7 mouse cellular contexts compared by ENCODE assay signal in genomic region chr6:122800640-122801300, GRCm38 (mm10). TPM values are rescaled to one million over a fixed set of nuclear protein-coding genes. Genes with fewer than 3 reads are reported as not detected.
DNase-seq lines count a peak whose midpoint lies in the region; ATAC-seq and TF ChIP-seq lines count a peak whose summit lies in the region.

No protein-coding gene starts in this region.

- no peaks in the 10 kb centered on the region for H3K4me1 ChIP-seq in lung, embryonic 14.5 days (ENCODE audit: insufficient read depth)
- no peaks in the 10 kb centered on the region for H3K4me1 ChIP-seq in embryonic facial prominence, embryonic 11.5 days (ENCODE audit: control insufficient read depth, insufficient read depth, low read length)
- H3K4me1 ChIP-seq in heart, postnatal 0 days (ENCODE audit: control insufficient read depth, insufficient read depth): peaks cover 10% of the 10 kb centered on the region; the same call in 1 of the 2 replicates

- H3K27ac ChIP-seq in lung, embryonic 14.5 days (ENCODE audit: low read depth): peak overlapping the region; percentile 31; the same call in 1 of the 2 replicates
- H3K27ac ChIP-seq in embryonic facial prominence, embryonic 11.5 days (replicated peaks; ENCODE audit: low read depth, low read length): no peak overlapping the region
- H3K27ac ChIP-seq in heart, postnatal 0 days (ENCODE audit: low read depth): peak overlapping the region; percentile 18

- no peaks in the 10 kb centered on the region for H3K27me3 ChIP-seq in lung, embryonic 14.5 days (ENCODE audit: insufficient read depth, low read length)
- H3K27me3 ChIP-seq in embryonic facial prominence, embryonic 11.5 days (ENCODE audit: control insufficient read depth, insufficient read depth, low read length): 0 out of 2 replicates have a peak, but pooled peaks cover 2% of the 10 kb centered on the region
- no peaks in the 10 kb centered on the region for H3K27me3 ChIP-seq in heart, postnatal 0 days (ENCODE audit: control insufficient read depth, insufficient read depth, low read length)

- 32% methylated on average over 10 of the region's 10 CpGs for WGBS in lung, embryonic 14.5 days
- WGBS in embryonic facial prominence, embryonic 11.5 days: 47% methylated on average over 10 of the region's 10 CpGs
- 45% methylated on average over 10 of the region's 10 CpGs for WGBS in heart, postnatal 0 days

- no peak for DNase-seq in lung, embryonic 14.5 days
- no peak for DNase-seq in lung, postnatal 25 days (ENCODE audit: low spot score)
- peak; percentile 11 for DNase-seq in embryonic facial prominence, embryonic 11.5 days (ENCODE audit: low spot score)
- no peak for DNase-seq in heart, postnatal 0 days (ENCODE audit: low spot score)
- DNase-seq in lung, postnatal 14 days: peak; percentile 12
- DNase-seq in telencephalon, adult 2 months (ENCODE audit: low read depth, low spot score): peak; percentile 81
- DNase-seq in kidney, postnatal 25 days: no peak

- no peaks in the 10 kb centered on the region for H3K36me3 ChIP-seq in lung, embryonic 14.5 days (ENCODE audit: insufficient read depth)
- H3K36me3 ChIP-seq in embryonic facial prominence, embryonic 11.5 days (replicated peaks; ENCODE audit: control insufficient read depth, insufficient read depth, low read depth, low read length): no peaks in the 10 kb centered on the region
- no peaks in the 10 kb centered on the region for H3K36me3 ChIP-seq in heart, postnatal 0 days (replicated peaks; ENCODE audit: control insufficient read depth, insufficient read depth, low read length)

- peak overlapping the region; percentile 71 for H3K9ac ChIP-seq in lung, embryonic 14.5 days
- peak overlapping the region; percentile 69; the same call in 1 of the 2 replicates for H3K9ac ChIP-seq in embryonic facial prominence, embryonic 11.5 days (replicated peaks; ENCODE audit: low read length)
- H3K9ac ChIP-seq in heart, postnatal 0 days (replicated peaks; ENCODE audit: low read depth, low read length): no peak overlapping the region; the same call in 1 of the 2 replicates

- TF ChIP-seq CTCF in lung, embryonic 14.5 days (IDR thresholded peaks at IDR 0.05; ENCODE audit: low read depth): no peak
- no peak for TF ChIP-seq CTCF in heart, postnatal 0 days (IDR thresholded peaks at IDR 0.05; ENCODE audit: low read depth)

- no peak; the same call in none of the 2 replicates for ATAC-seq in lung, embryonic 14.5 days (ENCODE audit: insufficient read depth)
- ATAC-seq in embryonic facial prominence, embryonic 11.5 days (replicated peaks; ENCODE audit: insufficient number of reproducible peaks, low FRiP score, low TSS enrichment, low read depth): no peak
- peak; percentile 4; the same call in 1 of the 2 replicates for ATAC-seq in heart, postnatal 0 days (ENCODE audit: insufficient read depth, low read depth)

- peak overlapping the region; percentile 98 for H3K4me2 ChIP-seq in lung, embryonic 14.5 days
- H3K4me2 ChIP-seq in embryonic facial prominence, embryonic 11.5 days (ENCODE audit: low read depth, low read length): peak overlapping the region; percentile 88
- peak overlapping the region; percentile 90 for H3K4me2 ChIP-seq in heart, postnatal 0 days (ENCODE audit: low read depth, low read length)

- no peak for TF ChIP-seq EP300 in heart, postnatal 0 days (IDR thresholded peaks at IDR 0.05; ENCODE audit: low read depth)

- peak overlapping the region; percentile 52 for H3K4me3 ChIP-seq in lung, embryonic 14.5 days (ENCODE audit: low read depth, low read length)
- peak overlapping the region; percentile 48 for H3K4me3 ChIP-seq in embryonic facial prominence, embryonic 11.5 days (ENCODE audit: low read depth, low read length)
- peak overlapping the region; percentile 53 for H3K4me3 ChIP-seq in heart, postnatal 0 days (ENCODE audit: low read depth, low read length)

- no peaks in the 10 kb centered on the region for H3K9me3 ChIP-seq in lung, embryonic 14.5 days (ENCODE audit: low read depth, low read length)
- no peaks in the 10 kb centered on the region for H3K9me3 ChIP-seq in embryonic facial prominence, embryonic 11.5 days (replicated peaks; ENCODE audit: control insufficient read depth, low read length)
- H3K9me3 ChIP-seq in heart, postnatal 0 days (replicated peaks; ENCODE audit: control insufficient read depth, low read length): no peaks in the 10 kb centered on the region

RNA-seq across cellular contexts. Expression of gene Slc2a3, which starts 0.7 kb away (rescaled TPM):
- polyA plus RNA-seq in lung, embryonic 14.5 days (2014; fragmentation: Nextera tagmentation; extraction: Ambion mirVana): 8.4 and 8.9 TPM in 2 replicates
- 32.7 and 35.1 TPM in 2 replicates for polyA plus RNA-seq in embryonic facial prominence, embryonic 11.5 days (2014; fragmentation: Nextera tagmentation; extraction: Ambion mirVana)
- 21.4 and 21.6 TPM in 2 replicates for total RNA-seq in heart, postnatal 0 days (2014; rRNA removed; ENCODE audit: low replicate concordance)
- 1.7 and 1.8 TPM in 2 replicates for polyA plus RNA-seq in heart, postnatal 0 days (2015; fragmentation: Nextera tagmentation; extraction: Ambion mirVana)

RNA-seq across cellular contexts. Expression of gene Foxj2, which starts 18.9 kb away (rescaled TPM):
- 6.7 and 7.5 TPM in 2 replicates for polyA plus RNA-seq in lung, embryonic 14.5 days (2014; fragmentation: Nextera tagmentation; extraction: Ambion mirVana)
- polyA plus RNA-seq in embryonic facial prominence, embryonic 11.5 days (2014; fragmentation: Nextera tagmentation; extraction: Ambion mirVana): 4.0 TPM in 2 replicates
- 17.8 TPM in 2 replicates for total RNA-seq in heart, postnatal 0 days (2014; rRNA removed; ENCODE audit: low replicate concordance)
- 4.4 and 4.5 TPM in 2 replicates for polyA plus RNA-seq in heart, postnatal 0 days (2015; fragmentation: Nextera tagmentation; extraction: Ambion mirVana)

RNA-seq across cellular contexts. Expression of gene C3ar1, which starts 55.2 kb away (rescaled TPM):
- 3.2 and 4.0 TPM in 2 replicates for polyA plus RNA-seq in lung, embryonic 14.5 days (2014; fragmentation: Nextera tagmentation; extraction: Ambion mirVana)
- 1.9 and 2.3 TPM in 2 replicates for polyA plus RNA-seq in embryonic facial prominence, embryonic 11.5 days (2014; fragmentation: Nextera tagmentation; extraction: Ambion mirVana)
- 0.46 and 2.9 TPM in 2 replicates for total RNA-seq in heart, postnatal 0 days (2014; rRNA removed; ENCODE audit: low replicate concordance)
- polyA plus RNA-seq in heart, postnatal 0 days (2015; fragmentation: Nextera tagmentation; extraction: Ambion mirVana): 2.3 and 2.4 TPM in 2 replicates

Comparison
In these comparisons a context has a peak if more than half of its experiments do, and no peak if none do; other contexts are left out.
1. DNase-seq: peak in embryonic facial prominence, embryonic 11.5 days (single experiment), lung, postnatal 14 days (single experiment) and telencephalon, adult 2 months (single experiment); none in lung, embryonic 14.5 days (single experiment), lung, postnatal 25 days (single experiment), heart, postnatal 0 days (single experiment) and kidney, postnatal 25 days (0 of 2).
2. Peak in every context shown above with its lines, with median percentiles within 50 percentile points of each other: H3K4me2 ChIP-seq and H3K4me3 ChIP-seq.